Mouse (Mus musculus) small intestine, adult 2 months (tissue): Measurements from ENCODE around the gene St3gal6.

Experiments used
- CTCF ChIP-seq: fragments of 200-500 bp; IDR thresholded peaks from 2 replicates; pipeline ENCODE4 v1.5.1; 2012; ENCODE audit warnings: low read depth, mild to moderate bottlenecking, control low read depth, inconsistent platforms, low read length, moderate library complexity, mixed read lengths; ENCODE audit not compliant: insufficient replicate concordance, insufficient read length; ENCODE audit errors: extremely low read depth
- POLR2A ChIP-seq: fragments of 200-500 bp; IDR thresholded peaks from 2 replicates; pipeline ENCODE4 v1.6.1; 2012; ENCODE audit warnings: low read depth, mild to moderate bottlenecking, control low read depth, inconsistent platforms, low read length, moderate library complexity

DNA sequence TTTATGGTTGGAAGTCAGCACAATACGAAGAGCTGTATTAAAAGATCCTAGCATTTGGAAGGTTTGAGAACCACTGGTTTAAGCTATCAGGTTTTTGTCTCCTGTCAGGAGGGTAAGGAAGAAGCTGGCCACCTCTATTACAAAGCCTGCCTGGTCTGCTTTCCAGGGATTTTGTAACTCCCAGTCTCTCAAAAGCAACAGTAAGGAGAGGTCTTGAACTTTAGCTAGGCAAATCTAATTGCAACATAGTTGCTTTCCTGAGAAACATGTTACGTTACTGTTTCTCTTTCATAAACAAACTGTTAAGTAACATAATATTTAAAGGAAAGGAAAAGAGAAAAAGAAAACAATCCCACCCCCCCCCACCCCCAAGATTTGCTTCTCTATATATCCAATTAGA, 12.0 kb upstream of the St3gal6 start:
- TF ChIP-seq CTCF (no peak), POLR2A (no peak)
